Mouse (Mus musculus) fat pad, adult 2 months (tissue): ENCODE measurements at regions not wholly inside any gene's neighbourhood (a gene's known extent, or its start where the extent isn't known, plus 50 kb on each side); places are given as distances from the start of the nearest gene placed in this dataset.

Experiments used
- DNase-seq: peaks from one replicate; pipeline ENCODE4 v3.0.0-alpha.2; 2011; ENCODE audit warnings: low read depth, low spot score; ENCODE audit errors: extremely low read depth

DNA sequence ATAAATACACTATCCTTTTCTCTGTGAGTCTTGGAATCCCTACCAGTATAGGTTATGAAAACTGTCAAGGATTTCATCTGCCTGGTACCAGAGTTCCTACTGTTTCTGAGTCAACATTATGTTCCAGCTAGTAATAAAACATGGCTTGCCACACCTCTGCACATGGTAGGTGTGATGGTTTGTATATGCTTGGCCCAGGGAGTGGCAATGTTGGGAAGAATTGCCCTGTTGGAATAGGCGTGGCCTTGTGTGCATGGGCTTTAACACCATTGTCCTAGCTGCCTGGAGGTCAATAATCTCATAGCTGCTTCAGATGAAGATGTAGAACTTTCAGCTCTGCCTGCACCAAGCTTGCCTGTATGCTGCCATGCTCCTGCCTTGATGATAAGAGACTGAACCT is 732.6 kb downstream of the Inhba start:
- no peak for DNase-seq

DNA sequence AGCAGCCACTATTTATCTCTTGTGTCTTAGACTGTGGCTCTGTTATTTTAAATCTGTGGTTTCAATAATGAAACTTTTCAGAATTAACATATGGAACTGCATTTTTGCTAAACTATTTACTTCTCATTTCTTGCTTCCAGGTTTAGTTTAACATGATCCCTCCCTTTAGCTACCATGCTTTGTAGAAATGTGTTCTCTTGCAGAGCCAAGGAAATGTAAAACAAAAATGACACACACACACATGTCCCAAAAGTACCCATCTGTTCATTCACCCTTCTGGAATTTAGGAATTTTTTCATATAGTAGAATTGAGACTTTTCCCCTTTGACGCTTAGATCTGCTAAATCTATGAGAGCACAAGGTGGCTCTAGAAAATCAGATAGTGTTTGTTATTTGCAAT is 734.0 kb downstream of the Inhba start:
- no peak for DNase-seq

DNA sequence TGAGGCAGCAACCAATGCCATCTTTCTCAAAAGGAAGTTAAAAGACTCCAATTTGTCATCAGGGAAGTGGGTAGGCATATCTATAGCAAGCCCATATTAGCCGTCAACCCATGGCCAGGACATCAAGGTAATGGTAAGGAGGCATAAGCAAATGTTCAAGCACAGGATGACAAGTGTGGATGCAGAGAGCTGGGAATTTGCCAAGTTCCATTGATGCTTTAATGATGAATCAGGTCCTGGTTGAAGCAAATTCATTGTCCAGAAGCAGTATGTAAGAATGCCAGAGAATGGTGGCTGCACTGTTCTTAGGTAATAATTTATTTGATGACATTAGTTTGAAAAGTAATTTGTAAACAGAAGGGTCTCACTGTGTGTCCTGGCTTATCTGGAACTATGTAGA is 734.8 kb downstream of the Inhba start:
- no peak for DNase-seq

DNA sequence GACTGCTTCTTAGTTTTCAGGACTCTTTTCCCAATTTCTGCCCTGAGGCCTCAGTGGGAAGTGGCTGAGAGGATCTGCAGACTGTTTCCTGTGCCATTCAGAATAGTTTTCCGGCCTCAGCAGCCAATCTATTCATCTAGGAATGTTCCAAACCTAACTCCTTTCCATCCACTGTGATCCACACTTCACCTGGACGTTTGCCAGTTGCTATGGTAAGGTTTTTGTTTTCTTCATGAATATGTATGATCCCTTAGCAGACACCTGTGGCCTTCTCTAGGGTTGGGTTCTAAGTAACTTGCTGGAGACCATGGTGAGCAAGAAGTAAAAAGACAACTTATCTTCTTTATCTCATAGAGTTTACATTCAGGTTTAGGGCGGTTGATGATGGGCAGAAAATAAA is 744.6 kb downstream of the Inhba start:
- DNase-seq: no peak

DNA sequence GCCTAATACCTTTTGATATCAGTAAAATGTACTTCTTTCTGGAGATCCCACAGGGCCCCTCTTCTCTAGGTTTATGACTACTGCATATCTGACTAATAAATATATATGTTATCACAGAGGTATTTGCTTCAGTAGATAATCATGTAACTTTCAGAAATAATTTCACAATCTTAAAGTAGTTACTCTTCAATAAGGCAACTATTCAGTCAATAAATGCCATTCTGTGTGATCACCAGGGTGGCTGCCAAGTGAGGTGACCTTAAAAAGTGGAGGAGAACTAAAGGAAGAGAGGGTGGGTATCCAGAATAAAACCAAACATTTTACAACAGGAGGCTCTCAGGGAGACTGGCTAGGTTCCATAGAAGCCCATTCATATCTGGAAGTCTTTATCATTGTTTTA is 748.4 kb downstream of the Inhba start:
- no peak for DNase-seq

DNA sequence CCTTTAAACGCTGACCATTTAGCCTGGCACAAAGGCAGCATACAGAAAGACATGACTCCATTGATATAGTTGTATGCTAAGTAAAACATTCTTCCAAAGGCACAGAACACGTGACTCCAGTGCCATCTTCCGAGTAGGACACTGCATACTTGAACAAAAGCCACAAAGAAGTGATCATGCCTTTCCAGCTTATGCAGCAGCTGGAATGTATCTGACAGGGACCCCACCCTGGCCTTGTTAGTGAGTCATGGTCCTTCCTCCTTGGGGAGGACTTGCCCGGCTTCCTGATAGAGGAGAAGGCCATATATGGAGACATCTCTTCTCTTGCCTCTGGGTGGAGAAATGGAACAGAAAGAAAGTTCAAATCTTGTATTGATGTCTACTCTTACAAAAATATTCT is 749.8 kb downstream of the Inhba start:
- DNase-seq: no peak

DNA sequence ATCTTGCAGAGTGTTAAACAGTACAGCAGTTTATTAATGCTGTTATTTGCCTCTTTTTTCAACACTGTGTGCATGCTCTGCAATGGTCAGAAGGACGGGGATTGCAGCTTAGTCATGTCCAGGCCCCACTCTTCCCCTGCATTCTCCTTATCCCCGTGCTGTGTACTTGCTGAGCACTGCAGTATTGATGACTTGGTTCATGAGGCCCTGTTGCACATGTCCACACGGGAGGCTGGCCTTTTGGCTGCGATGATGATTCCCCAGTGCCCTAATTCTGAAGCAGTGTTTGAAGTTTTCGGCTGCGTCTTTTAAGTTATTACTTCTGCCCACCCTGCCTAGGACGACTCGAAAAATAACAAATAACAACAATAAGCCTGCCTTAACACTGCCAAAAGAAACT is 750.7 kb downstream of the Inhba start:
- no peak for DNase-seq

DNA sequence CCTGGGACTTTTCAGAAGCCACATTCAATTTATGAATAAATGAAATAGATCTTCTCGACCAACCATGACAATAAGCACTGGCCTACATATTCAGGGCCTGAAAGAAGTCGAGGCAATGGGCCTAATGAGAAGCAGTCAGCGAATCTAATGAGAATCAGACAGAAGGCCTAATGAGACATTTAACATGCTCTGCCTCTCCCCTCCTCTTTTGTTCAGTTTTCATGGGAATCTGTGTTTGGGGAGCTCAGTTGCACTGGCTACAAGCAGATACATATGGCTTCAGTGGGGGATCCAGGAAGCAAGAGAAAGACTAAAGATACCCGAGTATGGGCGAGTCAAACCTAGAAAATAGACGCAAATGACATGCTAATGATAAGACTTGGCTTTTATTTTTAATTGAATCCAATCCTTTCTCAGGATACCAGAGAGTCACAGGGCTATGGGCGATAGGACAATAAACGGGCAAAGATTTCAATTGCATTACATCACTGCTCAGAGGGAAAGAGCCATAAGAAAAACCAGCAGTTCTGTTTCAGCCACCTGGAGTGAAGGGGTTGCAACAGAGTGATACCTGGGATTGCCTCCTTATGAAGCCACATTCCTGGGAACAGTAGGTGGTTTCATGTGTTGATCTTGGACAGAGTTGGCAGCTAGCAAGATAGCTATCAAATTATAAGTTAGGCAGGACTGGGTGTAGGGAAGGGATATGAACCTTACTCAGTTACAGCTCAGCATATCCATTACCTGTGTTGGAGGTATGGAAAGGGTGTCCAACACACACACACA is 751.3 kb downstream of the Inhba start:
- DNase-seq: peak; percentile 89

DNA sequence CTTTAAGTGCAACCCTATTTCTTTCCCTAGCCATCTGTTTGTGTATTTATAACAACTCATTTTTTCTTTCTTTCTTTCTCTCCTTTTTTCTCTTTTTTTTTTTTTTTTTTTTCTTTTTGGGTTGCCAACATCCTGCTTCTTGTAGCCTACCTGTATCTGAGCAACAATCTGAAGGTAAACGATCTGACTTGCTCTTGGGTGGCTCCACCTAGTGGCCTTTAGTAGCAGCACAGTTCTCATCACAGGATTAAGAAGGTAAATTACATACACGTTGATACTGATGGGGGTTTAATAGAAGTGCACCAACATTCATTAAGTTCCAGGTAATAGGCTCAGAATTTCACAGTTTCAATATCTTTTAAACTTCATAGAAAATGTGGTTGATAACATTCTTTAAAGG is 752.1 kb downstream of the Inhba start:
- peak; percentile 13 for DNase-seq

DNA sequence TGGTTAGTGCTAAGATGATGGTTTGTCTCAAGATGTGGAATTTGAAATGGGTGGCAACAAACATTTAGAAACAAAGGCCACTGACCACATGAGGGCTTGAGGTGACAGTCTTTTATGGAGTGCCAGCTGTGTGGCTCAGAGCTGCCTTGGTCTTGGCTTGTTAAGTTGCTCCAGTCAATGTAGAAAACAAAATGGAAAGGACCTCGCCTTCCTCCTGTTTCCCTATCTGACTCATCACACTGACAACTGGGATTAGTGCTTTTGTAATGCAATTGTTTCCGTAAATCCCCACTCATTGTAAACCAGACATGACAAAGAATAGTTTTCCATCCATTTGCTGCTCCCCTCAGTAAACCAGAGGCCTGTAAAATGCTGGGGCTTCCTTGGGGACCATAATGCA is 757.8 kb downstream of the Inhba start:
- peak; percentile 5 for DNase-seq

DNA sequence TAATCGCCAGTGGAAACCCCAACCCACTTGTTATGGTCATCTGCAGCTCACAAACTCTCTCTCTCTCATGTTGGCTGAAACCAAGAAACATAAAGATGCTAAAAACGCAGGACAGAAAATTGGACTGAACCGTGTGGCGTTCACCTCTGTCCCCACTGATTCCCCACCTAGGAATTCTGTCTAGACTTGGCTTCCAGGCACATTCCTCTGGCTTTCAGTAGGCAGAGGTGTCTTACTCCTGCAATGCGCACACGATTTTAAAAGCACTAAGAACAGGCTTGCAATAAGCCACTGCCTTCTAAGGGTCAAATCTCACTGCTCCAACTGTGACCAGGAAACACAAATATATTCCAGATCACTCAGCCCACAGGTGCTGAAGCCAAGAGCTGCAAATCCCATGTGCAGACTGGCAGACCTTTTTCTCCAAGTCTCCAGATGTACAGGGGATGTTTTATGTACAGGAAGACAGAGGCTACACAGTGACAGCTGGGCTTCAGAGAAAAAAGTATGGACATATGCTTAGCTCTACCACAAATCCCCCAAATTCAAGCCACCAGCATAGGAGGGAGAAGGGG is 758.3 kb downstream of the Inhba start:
- no peak for DNase-seq

DNA sequence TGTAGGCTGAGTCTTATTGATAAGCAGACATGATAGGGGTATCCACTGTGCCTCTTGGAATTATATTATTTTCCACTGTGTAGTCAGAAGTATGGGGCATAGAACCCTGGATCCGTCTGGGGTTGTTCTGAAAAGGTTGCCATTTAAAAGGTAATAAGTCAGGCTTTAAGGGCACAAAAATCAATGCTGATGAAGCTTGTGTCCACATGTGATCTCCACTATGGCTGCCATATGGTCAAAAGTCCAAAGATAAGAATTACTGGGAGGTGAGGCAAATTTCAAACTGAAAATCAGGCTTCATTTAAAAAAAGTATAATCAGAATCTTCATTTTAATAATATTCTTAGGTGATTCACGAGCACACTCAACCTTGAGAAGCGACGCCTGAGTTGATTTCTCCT is 760.2 kb downstream of the Inhba start:
- no peak for DNase-seq

DNA sequence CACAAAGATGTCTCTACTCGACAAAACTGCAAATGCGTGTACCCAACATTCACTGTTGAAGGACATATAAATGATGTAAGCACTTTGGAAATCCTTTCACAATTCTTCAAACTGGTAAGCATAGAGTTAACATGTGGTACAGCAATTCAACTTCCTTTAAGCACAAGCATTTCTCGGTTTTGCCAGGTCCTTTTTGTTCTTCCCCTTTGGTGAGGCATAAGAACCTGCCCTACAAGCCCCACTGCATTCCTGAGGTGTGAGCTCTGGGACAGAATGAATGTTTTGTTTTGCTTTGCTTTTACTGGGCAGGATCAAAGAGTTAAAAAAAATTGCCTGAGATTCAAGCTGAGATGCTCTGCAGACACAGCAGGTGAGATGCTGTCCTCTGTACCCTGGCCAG is 793.9 kb downstream of the Inhba start:
- peak; percentile 42 for DNase-seq
